Mouse (Mus musculus) myocyte (in vitro differentiated cells): ENCODE results near the gene Gm428.
"Not testable (repeated sequence)": the region's sequence is repeated elsewhere in the genome, so short reads cannot be mapped to it uniquely, and the experiment has no call there.

ENCODE experiments used
- E2F4 ChIP-seq: IDR thresholded peaks from one replicate; pipeline ENCODE4 v1.6.1; 2011; ENCODE audit warnings: mild to moderate bottlenecking, control low read depth, moderate library complexity; ENCODE audit not compliant: insufficient read depth
- MAX ChIP-seq: IDR thresholded peaks from one replicate; pipeline ENCODE4 v1.6.1; 2011; ENCODE audit warnings: low read depth, mild to moderate bottlenecking, control low read depth
- POLR2A ChIP-seq: IDR thresholded peaks from one replicate; pipeline ENCODE4 v1.6.1; 2011; ENCODE audit warnings: low read depth, mild to moderate bottlenecking, control low read depth, moderate library complexity; ENCODE audit not compliant: insufficient read length
- POLR2AphosphoS2 ChIP-seq: IDR thresholded peaks from one replicate; pipeline ENCODE4 v1.6.1; 2011; ENCODE audit warnings: low read depth, control low read depth; ENCODE audit not compliant: insufficient read length
- SRF ChIP-seq: IDR thresholded peaks from one replicate; pipeline ENCODE4 v1.6.1; 2011; ENCODE audit warnings: low read depth; ENCODE audit not compliant: control insufficient read depth, insufficient read length
- TCF12 ChIP-seq: IDR thresholded peaks from one replicate; pipeline ENCODE4 v1.6.1; 2011; ENCODE audit warnings: mild to moderate bottlenecking, control low read depth; ENCODE audit not compliant: poor library complexity, insufficient read depth, severe bottlenecking
- USF1 ChIP-seq: IDR thresholded peaks from one replicate; pipeline ENCODE4 v1.6.1; 2011; ENCODE audit warnings: low read depth, mild to moderate bottlenecking, control low read depth, moderate library complexity

DNA sequence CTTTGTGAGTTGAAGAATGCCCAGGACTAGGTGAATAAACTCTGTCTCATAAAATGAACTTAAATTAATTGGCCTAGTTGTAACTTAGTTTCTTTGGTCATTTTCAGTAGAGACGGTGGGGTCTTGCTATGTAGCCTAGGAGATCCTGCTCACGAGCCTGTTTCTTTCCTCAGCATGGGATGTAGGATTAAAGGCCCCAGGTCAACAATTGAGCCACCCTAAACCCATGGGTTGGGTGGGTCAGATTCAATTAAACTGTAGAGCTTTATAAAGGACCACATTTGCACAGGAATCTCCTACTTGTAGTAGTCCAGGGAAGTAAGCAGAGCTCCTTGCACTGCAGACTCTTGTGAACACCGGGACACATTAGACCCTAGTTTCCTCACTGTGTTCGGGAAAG, at the start of gene Gm428:
- TF ChIP-seq POLR2AphosphoS2, TCF12, USF1, POLR2A, MAX, E2F4, SRF: not testable (repeated sequence)
